Mouse (Mus musculus): ENCODE results near the gene Eif2ak4.

- TF ChIP-seq CTCF (IDR thresholded peaks at IDR 0.05; ENCODE audit: insufficient read depth, low read length) (no peak), POLR2A (IDR thresholded peaks at IDR 0.05; ENCODE audit: borderline replicate concordance, extremely low read depth, low read depth, low read length) (no peak)
These were observed 34.5 kb upstream of the Eif2ak4 start for GRCm38 (mm10) chr2:118353916-118354403.
